Mouse (Mus musculus): Measurements from ENCODE around the gene Mxd1. TPM values are rescaled to one million over a fixed set of nuclear protein-coding genes. Genes with fewer than 3 reads are reported as not detected.

The Mxd1 gene
- polyA plus RNA-seq, 1 experiment from 2014 or later: 7.6 TPM

- no peak for ATAC-seq (ENCODE audit: insufficient number of reproducible peaks, insufficient read depth, low FRiP score, low read depth)
- H3K4me2 ChIP-seq (ENCODE audit: low read length): no peak overlapping the region
- H3K4me3 ChIP-seq (ENCODE audit: control insufficient read depth in 1 of 2, insufficient read depth in 1 of 2, low read depth in 1 of 2, low read length in 2 of 2): peak overlapping the region in 1 of 2 experiments; percentile 6; a peak in 1 of 4 replicates
- H3K9ac ChIP-seq (ENCODE audit: low read length): no peak overlapping the region
- no peaks in the 10 kb centered on the region for H3K9me3 ChIP-seq (ENCODE audit: control insufficient read depth, low read length)
- H3K27me3 ChIP-seq (ENCODE audit: control insufficient read depth, insufficient read depth, low read length): no peaks in the 10 kb centered on the region
- 89% methylated on average over 10 of the region's 10 CpGs for WGBS
- no peak overlapping the region for H3K27ac ChIP-seq (replicated peaks in 1 of 2; ENCODE audit: control insufficient read depth in 1 of 2, insufficient read depth in 1 of 2, low read depth in 2 of 2, low read length in 2 of 2)
- peaks cover 28% of the 10 kb centered on the region for H3K36me3 ChIP-seq (ENCODE audit: control insufficient read depth, insufficient read depth, low read length)
- peaks cover 0 to 19% of the 10 kb centered on the region in 2 experiments; a peak in 2 of 4 replicates for H3K4me1 ChIP-seq (ENCODE audit: control insufficient read depth in 2 of 2, insufficient read depth in 2 of 2, low read length in 2 of 2)
Observed at GRCm38 (mm10) chr6:86667061-86667460, 1.9 kb downstream of the Mxd1 start.

- H3K36me3 ChIP-seq (ENCODE audit: control insufficient read depth, insufficient read depth, low read length): peaks cover 28% of the 10 kb centered on the region
Observed at GRCm38 (mm10) chr6:86665560-86666307, 3.2 kb downstream of the Mxd1 start.

GRCm38 (mm10) chr6:86665076-86665475 lies 3.9 kb downstream of the Mxd1 start:
- no peak overlapping the region for H3K27ac ChIP-seq (replicated peaks in 1 of 2; ENCODE audit: control insufficient read depth in 1 of 2, insufficient read depth in 1 of 2, low read depth in 2 of 2, low read length in 2 of 2)
- no peak overlapping the region for H3K9ac ChIP-seq (ENCODE audit: low read length)
- no peak overlapping the region for H3K4me2 ChIP-seq (ENCODE audit: low read length)
- 76% methylated on average over 5 of the region's 5 CpGs for whole genome bisulfite sequencing
- no peak overlapping the region for H3K4me3 ChIP-seq (ENCODE audit: control insufficient read depth in 1 of 2, insufficient read depth in 1 of 2, low read depth in 1 of 2, low read length in 2 of 2)
- H3K9me3 ChIP-seq (ENCODE audit: control insufficient read depth, low read length): no peaks in the 10 kb centered on the region
- H3K4me1 ChIP-seq (ENCODE audit: control insufficient read depth in 2 of 2, insufficient read depth in 2 of 2, low read length in 2 of 2): peaks cover 0 to 19% of the 10 kb centered on the region in 2 experiments; a peak in 2 of 4 replicates
- H3K36me3 ChIP-seq (ENCODE audit: control insufficient read depth, insufficient read depth, low read length): peaks cover 32% of the 10 kb centered on the region
- ATAC-seq (ENCODE audit: insufficient number of reproducible peaks, insufficient read depth, low FRiP score, low read depth): no peak
- H3K27me3 ChIP-seq (ENCODE audit: control insufficient read depth, insufficient read depth, low read length): no peaks in the 10 kb centered on the region

More at GRCm38 (mm10) chr6:86665560-86666307, 3.2 kb downstream of the Mxd1 start:
- Histone ChIP-seq H3K4me1 (ENCODE audit: control insufficient read depth in 2 of 2, insufficient read depth in 2 of 2, low read length in 2 of 2) (peaks cover 0 to 19% of the 10 kb centered on the region in 2 experiments; a peak in 2 of 4 replicates), H3K4me2 (ENCODE audit: low read length) (no peak overlapping the region), H3K9ac (ENCODE audit: low read length) (no peak overlapping the region), H3K4me3 (ENCODE audit: control insufficient read depth in 1 of 2, insufficient read depth in 1 of 2, low read depth in 1 of 2, low read length in 2 of 2) (no peak overlapping the region), H3K27ac (replicated peaks in 1 of 2; ENCODE audit: control insufficient read depth in 1 of 2, insufficient read depth in 1 of 2, low read depth in 2 of 2, low read length in 2 of 2) (no peak overlapping the region), H3K9me3 (ENCODE audit: control insufficient read depth, low read length) (no peaks in the 10 kb centered on the region), H3K27me3 (ENCODE audit: control insufficient read depth, insufficient read depth, low read length) (no peaks in the 10 kb centered on the region)
- WGBS: 81% methylated on average over 17 of the region's 17 CpGs
- no peak for ATAC-seq (ENCODE audit: insufficient number of reproducible peaks, insufficient read depth, low FRiP score, low read depth)

DNA sequence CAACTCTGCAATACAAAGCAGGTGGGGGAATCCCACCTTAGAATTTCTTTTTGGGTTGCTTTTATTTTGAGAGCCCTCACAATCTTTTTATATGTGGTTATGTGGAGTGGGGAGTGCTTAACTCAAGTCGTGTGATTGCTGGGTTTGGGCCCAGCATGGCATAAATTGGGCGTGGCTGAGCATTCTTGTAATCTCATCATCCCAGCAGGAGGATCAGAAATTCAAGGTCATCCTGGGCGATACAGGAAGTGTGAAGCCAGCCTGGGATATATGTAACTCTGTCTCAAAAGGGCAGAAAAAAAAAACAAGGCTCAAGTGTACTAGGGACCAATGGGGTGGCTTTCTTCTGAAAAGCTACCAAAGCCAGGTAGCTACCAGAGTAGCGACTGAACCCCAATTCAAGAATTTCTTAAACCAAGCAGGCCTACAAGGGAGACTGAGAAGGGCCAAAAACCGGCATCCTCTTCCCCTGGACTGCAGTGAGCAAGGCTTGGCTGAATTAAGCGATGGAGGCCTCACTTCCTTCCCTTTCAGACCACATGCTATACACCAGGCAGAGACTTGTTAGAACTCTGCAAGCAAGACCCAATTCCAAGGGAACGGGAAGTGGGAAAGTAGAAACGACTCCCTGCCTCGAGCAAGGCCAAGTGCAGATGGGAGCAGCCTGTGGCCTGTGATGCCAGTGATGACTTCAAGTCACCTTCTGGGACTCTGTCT lies 8.6 kb downstream of the Mxd1 start:
- Histone ChIP-seq H3K4me3 (ENCODE audit: control insufficient read depth in 1 of 2, insufficient read depth in 1 of 2, low read depth in 1 of 2, low read length in 2 of 2) (no peak overlapping the region), H3K27ac (replicated peaks in 1 of 2; ENCODE audit: control insufficient read depth in 1 of 2, insufficient read depth in 1 of 2, low read depth in 2 of 2, low read length in 2 of 2) (no peak overlapping the region), H3K27me3 (ENCODE audit: control insufficient read depth, insufficient read depth, low read length) (no peaks in the 10 kb centered on the region), H3K36me3 (ENCODE audit: control insufficient read depth, insufficient read depth, low read length) (peaks cover 43% of the 10 kb centered on the region), H3K9ac (ENCODE audit: low read length) (no peak overlapping the region), H3K9me3 (ENCODE audit: control insufficient read depth, low read length) (no peaks in the 10 kb centered on the region), H3K4me2 (ENCODE audit: low read length) (no peak overlapping the region), H3K4me1 (ENCODE audit: control insufficient read depth in 2 of 2, insufficient read depth in 2 of 2, low read length in 2 of 2) (peaks cover 6 to 14% of the 10 kb centered on the region in 2 experiments)
- no peak for ATAC-seq (ENCODE audit: insufficient number of reproducible peaks, insufficient read depth, low FRiP score, low read depth)
- 70% methylated on average over 9 of the region's 9 CpGs for WGBS

DNA sequence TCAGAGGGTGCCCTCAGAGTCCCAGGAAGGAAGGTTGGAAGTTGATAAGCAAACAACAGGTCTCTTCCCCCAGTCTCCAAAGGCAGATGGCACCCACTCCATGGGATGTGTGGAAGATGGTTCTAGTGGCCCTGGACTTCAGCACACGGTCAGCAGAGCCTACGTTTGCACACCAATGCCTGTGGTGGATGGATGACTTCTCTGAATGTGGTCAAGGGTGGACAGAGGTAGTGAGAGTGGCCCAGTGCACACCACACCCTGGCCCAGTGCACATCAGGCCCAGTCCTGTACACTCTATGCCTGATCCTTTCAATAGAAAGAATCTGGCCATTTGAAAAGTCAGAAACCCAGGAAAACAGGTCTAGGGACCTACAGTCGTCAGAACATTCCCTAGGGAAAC lies 10.5 kb downstream of the Mxd1 start:
- no peak overlapping the region for H3K9ac ChIP-seq (ENCODE audit: low read length)
- H3K4me1 ChIP-seq (ENCODE audit: control insufficient read depth in 2 of 2, insufficient read depth in 2 of 2, low read length in 2 of 2): peaks cover 6 to 14% of the 10 kb centered on the region in 2 experiments
- H3K27ac ChIP-seq (replicated peaks in 1 of 2; ENCODE audit: control insufficient read depth in 1 of 2, insufficient read depth in 1 of 2, low read depth in 2 of 2, low read length in 2 of 2): no peak overlapping the region
- H3K4me3 ChIP-seq (ENCODE audit: control insufficient read depth in 1 of 2, insufficient read depth in 1 of 2, low read depth in 1 of 2, low read length in 2 of 2): no peak overlapping the region
- WGBS: 82% methylated on average over 3 of the region's 3 CpGs
- peaks cover 42% of the 10 kb centered on the region for H3K36me3 ChIP-seq (ENCODE audit: control insufficient read depth, insufficient read depth, low read length)
- H3K27me3 ChIP-seq (ENCODE audit: control insufficient read depth, insufficient read depth, low read length): no peaks in the 10 kb centered on the region
- no peak for ATAC-seq (ENCODE audit: insufficient number of reproducible peaks, insufficient read depth, low FRiP score, low read depth)
- H3K4me2 ChIP-seq (ENCODE audit: low read length): no peak overlapping the region
- no peaks in the 10 kb centered on the region for H3K9me3 ChIP-seq (ENCODE audit: control insufficient read depth, low read length)

DNA sequence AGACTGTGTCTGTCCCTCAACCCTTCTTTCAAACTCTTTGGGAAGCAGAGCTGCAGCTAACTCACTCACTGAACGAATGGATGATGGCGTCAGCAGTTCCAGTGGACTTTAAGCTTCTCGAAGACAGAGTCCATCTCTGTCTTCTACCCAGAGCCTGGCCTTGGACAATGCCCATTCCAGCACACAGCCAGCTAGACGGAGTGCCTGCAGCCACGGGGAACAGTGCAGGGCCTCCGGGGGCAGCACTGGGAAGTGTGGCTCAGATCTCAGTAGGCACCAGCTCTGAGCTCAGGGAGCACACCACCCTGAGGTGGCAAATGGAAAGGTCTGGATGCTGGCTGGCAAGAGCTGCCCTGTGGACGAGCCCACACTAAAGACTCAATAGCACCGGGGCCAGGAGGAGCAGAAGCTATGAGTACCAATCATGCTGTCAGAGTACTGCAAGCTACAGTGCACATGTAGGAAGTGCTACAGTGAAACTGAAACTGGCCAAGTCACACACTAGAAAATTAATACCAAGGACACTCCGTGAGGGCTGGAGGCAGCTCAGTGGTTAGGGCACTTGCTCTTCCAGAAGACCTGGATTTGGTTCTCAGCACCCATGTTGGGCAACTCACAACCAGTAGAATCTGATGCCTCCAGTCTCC lies 14.6 kb downstream of the Mxd1 start:
- peaks cover 6 to 14% of the 10 kb centered on the region in 2 experiments for H3K4me1 ChIP-seq (ENCODE audit: control insufficient read depth in 2 of 2, insufficient read depth in 2 of 2, low read length in 2 of 2)
- H3K27me3 ChIP-seq (ENCODE audit: control insufficient read depth, insufficient read depth, low read length): no peaks in the 10 kb centered on the region
- 73% methylated on average over 9 of the region's 9 CpGs for WGBS
- no peaks in the 10 kb centered on the region for H3K9me3 ChIP-seq (ENCODE audit: control insufficient read depth, low read length)
- H3K36me3 ChIP-seq (ENCODE audit: control insufficient read depth, insufficient read depth, low read length): peaks cover 45% of the 10 kb centered on the region
- no peak overlapping the region for H3K4me3 ChIP-seq (ENCODE audit: control insufficient read depth in 1 of 2, insufficient read depth in 1 of 2, low read depth in 1 of 2, low read length in 2 of 2)
- no peak overlapping the region for H3K27ac ChIP-seq (replicated peaks in 1 of 2; ENCODE audit: control insufficient read depth in 1 of 2, insufficient read depth in 1 of 2, low read depth in 2 of 2, low read length in 2 of 2)
- H3K4me2 ChIP-seq (ENCODE audit: low read length): no peak overlapping the region
- ATAC-seq (ENCODE audit: insufficient number of reproducible peaks, insufficient read depth, low FRiP score, low read depth): no peak
- no peak overlapping the region for H3K9ac ChIP-seq (ENCODE audit: low read length)

GRCm38 (mm10) chr6:86653026-86653425 lies 15.9 kb downstream of the Mxd1 start:
- H3K27ac ChIP-seq (replicated peaks in 1 of 2; ENCODE audit: control insufficient read depth in 1 of 2, insufficient read depth in 1 of 2, low read depth in 2 of 2, low read length in 2 of 2): no peak overlapping the region
- peaks cover 6 to 14% of the 10 kb centered on the region in 2 experiments for H3K4me1 ChIP-seq (ENCODE audit: control insufficient read depth in 2 of 2, insufficient read depth in 2 of 2, low read length in 2 of 2)
- no peak overlapping the region for H3K9ac ChIP-seq (ENCODE audit: low read length)
- H3K4me3 ChIP-seq (ENCODE audit: control insufficient read depth in 1 of 2, insufficient read depth in 1 of 2, low read depth in 1 of 2, low read length in 2 of 2): no peak overlapping the region
- H3K9me3 ChIP-seq (ENCODE audit: control insufficient read depth, low read length): no peaks in the 10 kb centered on the region
- no peaks in the 10 kb centered on the region for H3K27me3 ChIP-seq (ENCODE audit: control insufficient read depth, insufficient read depth, low read length)
- 93% methylated on average over 6 of the region's 6 CpGs for WGBS
- no peak for ATAC-seq (ENCODE audit: insufficient number of reproducible peaks, insufficient read depth, low FRiP score, low read depth)
- H3K36me3 ChIP-seq (ENCODE audit: control insufficient read depth, insufficient read depth, low read length): peaks cover 55% of the 10 kb centered on the region
- no peak overlapping the region for H3K4me2 ChIP-seq (ENCODE audit: low read length)

Measured in heart, embryonic 14.5 days (tissue).